Mouse (Mus musculus): ENCODE results near the gene Clec3b. TPM values are rescaled to one million over a fixed set of nuclear protein-coding genes. Genes with fewer than 3 reads are reported as not detected.

Gene Clec3b
- polyA plus RNA-seq, 1 experiment from 2014 or later = not detected

Other genes starting within 250 kb of the Clec3b start
- gene Zfp105, start 227.9 kb upstream of the Clec3b start, polyA plus RNA-seq (2014; fragmentation: Nextera tagmentation; extraction: Ambion mirVana) = 15.5 and 15.6 TPM in 2 replicates
- 25.1 and 28.3 TPM in 2 replicates for gene 1110059G10Rik, start 199.9 kb upstream of the Clec3b start, polyA plus RNA-seq (2014; fragmentation: Nextera tagmentation; extraction: Ambion mirVana)
- gene Kif15, start 199.9 kb upstream of the Clec3b start, polyA plus RNA-seq (2014; fragmentation: Nextera tagmentation; extraction: Ambion mirVana) = 31.6 and 37.7 TPM in 2 replicates
- gene Tmem42, start 129.6 kb upstream of the Clec3b start, polyA plus RNA-seq (2014; fragmentation: Nextera tagmentation; extraction: Ambion mirVana) = 15.4 and 18.6 TPM in 2 replicates
- 0.19 and 0.46 TPM in 2 replicates for gene Tgm4, start 116.2 kb upstream of the Clec3b start, polyA plus RNA-seq (2014; fragmentation: Nextera tagmentation; extraction: Ambion mirVana)
- gene Zdhhc3, start 37.7 kb upstream of the Clec3b start, polyA plus RNA-seq (2014; fragmentation: Nextera tagmentation; extraction: Ambion mirVana) = 39.6 and 44.7 TPM in 2 replicates
- gene Exosc7, start 37.7 kb upstream of the Clec3b start, polyA plus RNA-seq (2014; fragmentation: Nextera tagmentation; extraction: Ambion mirVana) = 90.1 and 100.0 TPM in 2 replicates
- gene Cdcp1, start 65.1 kb downstream of the Clec3b start, polyA plus RNA-seq (2014; fragmentation: Nextera tagmentation; extraction: Ambion mirVana) = 0.32 and 0.49 TPM in 2 replicates
- 2.2 and 2.3 TPM in 2 replicates for gene Tmem158, start 109.8 kb downstream of the Clec3b start, polyA plus RNA-seq (2014; fragmentation: Nextera tagmentation; extraction: Ambion mirVana)
- 995 and 1,126 TPM in 2 replicates for gene Lars2, start 216.0 kb downstream of the Clec3b start, polyA plus RNA-seq (2014; fragmentation: Nextera tagmentation; extraction: Ambion mirVana)

Data from heart, embryonic 11.5 days (tissue).